Mouse (Mus musculus): ENCODE results near the gene Sobp.

- TF ChIP-seq HCFC1 (IDR thresholded peaks at IDR 0.05; ENCODE audit: borderline replicate concordance, insufficient read depth, low read length) (no peak), MAFK (IDR thresholded peaks at IDR 0.05; ENCODE audit: insufficient read depth, low read depth, low read length) (no peak)
These were observed 37.5 kb upstream of the Sobp start for GRCm38 (mm10) chr10:43211866-43212265.
